Mouse (Mus musculus): ENCODE measurements at regions not wholly inside any gene's neighbourhood (a gene's known extent, or its start where the extent isn't known, plus 50 kb on each side); places are given as distances from the start of the nearest gene placed in this dataset.

- no peak for DNase-seq (ENCODE audit: low read depth in 2 of 2, low spot score in 2 of 2)
Measured at GRCm38 (mm10) chr1:98192671-98193070, 97.2 kb upstream of the Pam start.

GRCm38 (mm10) chr1:98192044-98192484, 96.6 kb upstream of the Pam start:
- DNase-seq (ENCODE audit: low read depth in 2 of 2, low spot score in 2 of 2) = no peak

- no peak for DNase-seq (ENCODE audit: low read depth in 2 of 2, low spot score in 2 of 2)
Measured at GRCm38 (mm10) chr1:98191331-98191730, 95.9 kb upstream of the Pam start.

- DNase-seq (ENCODE audit: low read depth in 2 of 2, low spot score in 2 of 2) = no peak
Measured at GRCm38 (mm10) chr1:98190741-98191140, 95.3 kb upstream of the Pam start.

GRCm38 (mm10) chr1:98189991-98190471, 94.6 kb upstream of the Pam start:
- no peak for DNase-seq (ENCODE audit: low read depth in 2 of 2, low spot score in 2 of 2)

- no peak for DNase-seq (ENCODE audit: low read depth in 2 of 2, low spot score in 2 of 2)
Measured at GRCm38 (mm10) chr1:98180372-98180771, 84.9 kb upstream of the Pam start.

- peak; percentile 22 to 33 for DNase-seq (ENCODE audit: low read depth in 2 of 2, low spot score in 2 of 2)
Measured at GRCm38 (mm10) chr1:98179030-98179429, 83.6 kb upstream of the Pam start.

GRCm38 (mm10) chr1:98174811-98175132, 79.3 kb upstream of the Pam start:
- no peak for DNase-seq (ENCODE audit: low read depth in 2 of 2, low spot score in 2 of 2)

- DNase-seq (ENCODE audit: low read depth in 2 of 2, low spot score in 2 of 2) = no peak
Measured at GRCm38 (mm10) chr1:98173907-98174810, 78.7 kb upstream of the Pam start.

GRCm38 (mm10) chr1:98173431-98173830, 78.0 kb upstream of the Pam start:
- DNase-seq (ENCODE audit: low read depth in 2 of 2, low spot score in 2 of 2) = no peak

GRCm38 (mm10) chr1:98171291-98171690, 75.8 kb upstream of the Pam start:
- DNase-seq (ENCODE audit: low read depth in 2 of 2, low spot score in 2 of 2) = no peak

GRCm38 (mm10) chr1:98169352-98169751, 73.9 kb upstream of the Pam start:
- DNase-seq (ENCODE audit: low read depth in 2 of 2, low spot score in 2 of 2) = no peak

- no peak for DNase-seq (ENCODE audit: low read depth in 2 of 2, low spot score in 2 of 2)
Measured at GRCm38 (mm10) chr1:98167800-98168199, 72.4 kb upstream of the Pam start.

- no peak for DNase-seq (ENCODE audit: low read depth in 2 of 2, low spot score in 2 of 2)
Measured at GRCm38 (mm10) chr1:98162639-98162927, 67.1 kb upstream of the Pam start.

GRCm38 (mm10) chr1:98161882-98162638, 66.6 kb upstream of the Pam start:
- DNase-seq (ENCODE audit: low read depth in 2 of 2, low spot score in 2 of 2) = no peak

GRCm38 (mm10) chr1:98158969-98159368, 63.5 kb upstream of the Pam start:
- DNase-seq (ENCODE audit: low read depth in 2 of 2, low spot score in 2 of 2) = no peak

- DNase-seq (ENCODE audit: low read depth in 2 of 2, low spot score in 2 of 2) = no peak
Measured at GRCm38 (mm10) chr1:98147361-98147760, 51.9 kb upstream of the Pam start.

Data from CD8-positive naive resting alpha-beta T cell, adult 2 months (primary cell).